Mouse (Mus musculus): Measurements from ENCODE around the gene Btg2.

DNA sequence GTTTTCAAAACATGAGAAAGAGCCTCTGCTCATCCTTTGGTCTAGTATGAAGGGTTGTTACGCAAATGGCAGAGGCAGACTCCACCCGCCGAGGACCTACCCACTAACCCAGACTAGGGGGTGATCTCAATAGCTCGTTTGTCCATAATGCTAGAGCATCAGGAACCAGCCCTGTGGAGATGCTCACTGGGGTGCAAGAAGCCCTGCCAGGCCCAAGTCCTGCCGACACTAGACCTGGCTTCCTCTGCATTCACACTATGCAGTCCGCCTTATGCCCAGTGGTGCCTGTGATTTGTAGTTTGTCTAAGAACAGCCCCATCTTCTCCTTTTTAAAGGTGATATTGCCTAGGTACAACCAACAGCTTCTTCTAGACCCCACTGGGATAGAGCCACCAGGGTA, 31.5 kb downstream of the Btg2 start:
- TF ChIP-seq POLR2A (IDR thresholded peaks at IDR 0.05; ENCODE audit: control insufficient read depth, extremely low read depth, insufficient read depth, low read length, poor library complexity) (no peak), CTCF (IDR thresholded peaks at IDR 0.05; ENCODE audit: borderline replicate concordance, control insufficient read depth, extremely low read depth, insufficient read depth, low read length, poor library complexity) (no peak)
